Mouse (Mus musculus) G1E (cell line): ENCODE results near the gene Dusp11.

Source experiments
- CTCF ChIP-seq: IDR thresholded peaks from 2 replicates; pipeline ENCODE4 v1.5.1; 2012; ENCODE audit warnings: low read depth, low read length, inconsistent platforms, mixed read lengths
- GATA1 ChIP-seq: IDR thresholded peaks from 2 replicates; pipeline ENCODE4 v1.6.1; 2012; ENCODE audit warnings: borderline replicate concordance, low read length, inconsistent platforms, mixed read lengths
- POLR2AphosphoS5 ChIP-seq: IDR thresholded peaks from 2 replicates; pipeline ENCODE4 v1.6.1; 2012; ENCODE audit warnings: low read depth, low read length, inconsistent platforms; ENCODE audit not compliant: insufficient replicate concordance

DNA sequence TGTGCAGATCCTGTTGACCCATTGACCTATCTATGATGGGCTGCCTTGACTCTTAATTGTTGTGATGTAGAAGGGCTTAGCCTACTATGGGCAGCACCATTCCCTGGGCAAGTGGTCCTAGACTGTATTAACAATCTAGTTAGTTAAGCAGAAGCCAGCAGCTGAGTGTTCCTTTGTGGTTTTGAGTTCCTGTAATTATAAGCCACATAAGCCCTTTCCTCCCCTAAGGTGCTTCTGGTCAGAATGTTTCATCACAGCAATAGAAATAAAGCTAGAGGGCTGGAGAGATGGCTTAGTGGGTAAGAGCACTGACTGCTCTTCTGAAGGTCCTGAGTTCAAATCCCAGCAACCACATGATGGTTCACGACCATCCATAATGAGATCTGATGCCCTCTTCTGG is 37.8 kb downstream of the Dusp11 start:
- TF ChIP-seq CTCF (no peak), POLR2AphosphoS5 (no peak), GATA1 (no peak)
